Mouse (Mus musculus) stomach, postnatal 0 days (tissue): Measurements from ENCODE around the gene Atp6v1g1. TPM values are rescaled to one million over a fixed set of nuclear protein-coding genes. Genes with fewer than 3 reads are reported as not detected.

Experiments used
- ATAC-seq: fragments of 200-750 bp; cut with Nextera tagmentation; 2 replicates; pipeline ENCODE4 v1.8.0; 2017; ENCODE audit not compliant: low FRiP score, low TSS enrichment
- DNase-seq: peaks from one replicate; pipeline ENCODE4 v3.0.0-alpha.2; 2016; ENCODE audit warnings: low spot score
- H3K27ac ChIP-seq: fragments of 300-500 bp; sonication (generic); replicated peaks from 2 replicates; pipeline ENCODE4 v1.5.1; 2014; ENCODE audit warnings: mild to moderate bottlenecking, control low read depth
- H3K27me3 ChIP-seq: fragments of 300-500 bp; sonication (generic); 2 replicates; pipeline ENCODE4 v1.6.1; 2014; ENCODE audit warnings: low read length; ENCODE audit not compliant: control insufficient read depth, insufficient read depth
- H3K36me3 ChIP-seq: fragments of 300-500 bp; sonication (generic); 2 replicates; pipeline ENCODE4 v1.6.1; 2014; ENCODE audit warnings: low read length, mixed read lengths; ENCODE audit not compliant: control insufficient read depth, insufficient read depth
- H3K4me1 ChIP-seq: fragments of 300-500 bp; sonication (generic); replicated peaks from 2 replicates; pipeline ENCODE4 v1.6.1; 2014; ENCODE audit warnings: antibody characterized with exemption; ENCODE audit not compliant: control insufficient read depth, insufficient read depth
- H3K4me2 ChIP-seq: fragments of 300-500 bp; sonication (generic); replicated peaks from 2 replicates; pipeline ENCODE4 v1.6.1; 2014; ENCODE audit warnings: low read depth, mild to moderate bottlenecking, control low read depth, moderate library complexity
- H3K4me3 ChIP-seq: fragments of 300-500 bp; sonication (generic); 2 replicates; pipeline ENCODE4 v1.5.1; 2014; ENCODE audit warnings: low read depth, low read length, control low read depth
- H3K9ac ChIP-seq: fragments of 300-500 bp; sonication (generic); 2 replicates; pipeline ENCODE4 v1.6.1; 2014; ENCODE audit warnings: mild to moderate bottlenecking, low read length, control low read depth, mixed read lengths
- H3K9me3 ChIP-seq: fragments of 300-500 bp; sonication (generic); 2 replicates; pipeline ENCODE4 v1.6.1; 2016; ENCODE audit warnings: low read length; ENCODE audit not compliant: control insufficient read depth
- CTCF ChIP-seq: IDR thresholded peaks from 2 replicates; pipeline ENCODE4 v1.5.1; 2016; ENCODE audit warnings: antibody characterized with exemption, low read depth, mild to moderate bottlenecking, moderate library complexity
- EP300 ChIP-seq: optimal IDR thresholded peaks from 2 replicates; pipeline ENCODE3; 2016; ENCODE audit warnings: antibody characterized with exemption
- WGBS: fragments of 180-500 bp; shearing (Covaris S2); extraction: QIAGEN DNeasy Blood & Tissue Kit; methylation state at CpG from one replicate; pipeline ENCODE4 v1.1.7; 2014; 5-methylcytosine and 5-hydroxymethylcytosine counted together
- polyA plus RNA-seq: library from polyadenylated mRNA; unstranded; fragments of >200 nt; fragmentation: Nextera tagmentation; extraction: Ambion mirVana; gene quantifications from 2 replicates; pipeline ENCODE4 v1.2.1, GENCODE M21; 2015

Atp6v1g1 gene
- polyA plus RNA-seq, 1 experiment from 2014 or later, result 234 TPM

DNA sequence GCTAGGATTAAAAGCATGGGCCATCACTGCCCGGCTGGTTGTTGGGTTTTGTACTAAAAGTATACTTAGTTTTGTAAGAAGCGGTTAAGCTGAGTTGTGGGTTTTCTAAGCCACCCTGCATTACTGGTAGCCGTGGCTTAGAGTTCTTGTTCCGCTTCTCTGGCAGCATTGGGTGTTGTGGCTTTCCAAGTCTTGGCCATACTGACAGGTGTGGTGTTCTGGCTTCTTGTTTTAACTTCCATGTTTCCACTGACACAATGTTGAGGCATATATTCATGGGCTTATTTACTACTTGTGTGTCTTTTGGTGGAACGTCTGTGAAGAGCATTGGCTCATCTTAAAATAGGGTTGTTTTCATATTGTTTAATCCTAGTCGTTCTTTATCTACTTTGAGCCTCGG is 45.4 kb downstream of the Atp6v1g1 start:
- H3K4me3 ChIP-seq, result no peak overlapping the region
- DNase-seq, result no peak
- no peaks in the 10 kb centered on the region for H3K4me1 ChIP-seq
- H3K9me3 ChIP-seq, result no peaks in the 10 kb centered on the region
- H3K27ac ChIP-seq, result no peak overlapping the region
- 78% methylated on average over 7 of the region's 7 CpGs for WGBS
- no peaks in the 10 kb centered on the region for H3K27me3 ChIP-seq
- ATAC-seq, result no peak
- no peaks in the 10 kb centered on the region for H3K36me3 ChIP-seq
- no peak overlapping the region for H3K9ac ChIP-seq
- no peak for TF ChIP-seq CTCF
- TF ChIP-seq EP300, result no peak
- H3K4me2 ChIP-seq, result no peak overlapping the region

DNA sequence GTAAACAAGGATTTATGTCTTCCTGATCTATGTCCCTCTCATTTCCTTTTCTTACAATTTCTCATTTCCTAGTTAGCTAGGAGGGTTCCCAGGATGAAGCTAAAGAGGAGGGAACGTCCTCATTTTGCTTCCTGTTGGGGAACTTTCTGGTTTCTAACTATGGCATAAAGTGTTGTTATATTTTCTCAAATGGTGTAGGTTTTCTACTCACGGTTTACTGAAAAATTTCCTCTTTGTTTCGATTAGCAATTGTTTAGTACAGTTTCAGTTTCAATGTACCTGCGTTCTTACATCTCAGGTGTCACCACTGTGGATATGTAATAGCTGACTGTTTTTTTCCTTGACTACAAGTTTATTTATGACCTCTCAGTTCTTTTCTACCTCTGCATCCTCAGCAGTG is 46.0 kb downstream of the Atp6v1g1 start:
- Histone ChIP-seq H3K4me3 (no peak overlapping the region), H3K4me1 (no peaks in the 10 kb centered on the region)
- DNase-seq, result no peak

DNA sequence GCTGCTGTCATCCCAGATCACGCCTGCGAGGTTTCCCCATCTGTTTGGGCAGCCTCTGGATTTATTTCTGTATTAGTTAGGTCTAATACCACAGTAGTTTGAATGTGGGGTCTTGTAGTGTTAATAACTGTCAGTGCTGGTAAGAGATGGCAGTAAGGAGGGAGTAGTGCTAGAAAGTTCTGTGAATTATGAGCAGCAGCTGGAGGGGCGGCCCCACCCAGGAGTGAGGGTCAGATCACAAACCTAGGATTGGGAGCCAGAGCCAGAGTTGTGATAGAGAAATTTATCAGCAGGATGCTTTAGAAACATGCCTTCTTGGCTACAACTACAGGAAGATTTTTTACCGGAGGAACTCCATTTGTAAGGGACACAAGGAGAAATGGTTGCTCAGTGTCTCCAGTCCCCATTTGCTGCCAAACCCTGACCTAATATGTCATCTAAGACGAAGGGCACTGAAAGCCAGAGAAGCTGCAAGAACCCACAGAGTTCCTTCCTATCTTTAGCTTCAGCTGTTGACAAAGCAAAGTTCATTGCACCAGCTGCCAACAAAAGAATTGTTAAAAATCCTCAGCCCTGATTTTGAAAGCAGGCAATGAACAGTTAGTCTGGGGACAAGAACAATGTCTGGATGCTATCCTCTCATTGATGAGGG is 50.0 kb downstream of the Atp6v1g1 start:
- 46% methylated on average over 5 of the region's 5 CpGs for WGBS
- no peak for ATAC-seq
- Histone ChIP-seq H3K9me3 (no peaks in the 10 kb centered on the region), H3K27me3 (no peaks in the 10 kb centered on the region), H3K27ac (0 out of 2 replicates have a peak overlapping the region, but pooled peaks have one; percentile 8), H3K4me2 (no peak overlapping the region), H3K36me3 (no peaks in the 10 kb centered on the region), H3K4me3 (no peak overlapping the region), H3K4me1 (no peaks in the 10 kb centered on the region), H3K9ac (no peak overlapping the region)
- no peak for TF ChIP-seq CTCF
- DNase-seq, result no peak

More for the DNA sequence above, 46.0 kb downstream of the Atp6v1g1 start:
- TF ChIP-seq EP300, result no peak
- Histone ChIP-seq H3K4me2 (no peak overlapping the region), H3K36me3 (no peaks in the 10 kb centered on the region), H3K9ac (no peak overlapping the region), H3K9me3 (no peaks in the 10 kb centered on the region), H3K27me3 (no peaks in the 10 kb centered on the region), H3K27ac (no peak overlapping the region)
- WGBS, result 79% methylated on average over 4 of the region's 4 CpGs
- ATAC-seq, result no peak

DNA sequence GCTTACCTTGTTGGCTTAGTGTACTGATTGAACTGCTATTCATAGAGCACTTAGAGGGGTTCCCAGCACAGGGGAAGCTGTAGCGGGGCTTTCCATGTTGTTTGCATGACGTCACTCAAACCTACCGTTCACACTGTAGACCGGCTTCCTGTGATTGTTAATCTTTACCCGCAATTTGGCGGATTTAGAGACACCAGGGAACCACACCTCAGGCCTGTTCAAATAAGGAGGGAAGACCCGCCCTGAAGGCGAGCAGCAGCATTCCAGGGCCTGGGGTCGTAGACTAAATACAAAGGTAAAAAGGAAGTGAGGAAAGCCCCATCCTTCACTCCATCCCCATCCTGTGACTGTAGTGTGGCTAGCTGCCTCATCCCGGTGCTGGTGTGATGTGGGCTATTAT is 50.7 kb downstream of the Atp6v1g1 start:
- H3K4me1 ChIP-seq, result no peaks in the 10 kb centered on the region
- 43% methylated on average over 10 of the region's 10 CpGs for WGBS
- no peak overlapping the region for H3K9ac ChIP-seq
- ATAC-seq (no peak), DNase-seq (no peak)
- H3K4me3 ChIP-seq, result no peak overlapping the region
- no peak for TF ChIP-seq EP300
- TF ChIP-seq CTCF, result no peak
- no peaks in the 10 kb centered on the region for H3K27me3 ChIP-seq
- no peak overlapping the region for H3K4me2 ChIP-seq
- no peaks in the 10 kb centered on the region for H3K36me3 ChIP-seq
- H3K27ac ChIP-seq, result 0 out of 2 replicates have a peak overlapping the region, but pooled peaks have one; percentile 8
- no peaks in the 10 kb centered on the region for H3K9me3 ChIP-seq

DNA sequence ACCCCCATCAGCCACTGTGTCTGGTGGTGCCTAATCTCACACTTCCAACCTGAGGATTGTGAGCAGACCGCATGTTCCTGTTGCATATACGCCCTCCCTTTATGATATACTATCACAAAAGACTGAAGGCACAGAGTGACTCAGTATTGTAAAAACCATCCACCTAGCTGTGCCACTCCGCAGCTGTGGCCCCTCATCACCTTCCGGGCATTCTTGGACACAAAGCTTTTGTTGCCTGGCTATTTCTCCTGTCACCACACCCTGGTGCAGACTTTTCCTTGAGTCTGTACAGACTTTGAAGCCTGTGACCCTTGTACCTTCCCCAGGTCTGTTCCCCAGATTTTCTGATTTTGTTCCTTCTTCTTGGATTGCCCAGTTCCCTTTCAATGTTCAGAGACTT is 51.4 kb downstream of the Atp6v1g1 start:
- Histone ChIP-seq H3K36me3 (no peaks in the 10 kb centered on the region), H3K4me1 (no peaks in the 10 kb centered on the region), H3K4me2 (no peak overlapping the region), H3K4me3 (no peak overlapping the region), H3K9ac (no peak overlapping the region), H3K9me3 (no peaks in the 10 kb centered on the region), H3K27me3 (no peaks in the 10 kb centered on the region), H3K27ac (no peak overlapping the region)
- 95% methylated on average over 4 of the region's 4 CpGs for WGBS
- TF ChIP-seq CTCF (no peak), EP300 (no peak)
- ATAC-seq, result no peak
- no peak for DNase-seq

Other genes starting within 250 kb of the Atp6v1g1 start
- 16.3 and 17.4 TPM in 2 replicates for gene Orm1, start 200.2 kb upstream of the Atp6v1g1 start, polyA plus RNA-seq
- gene Orm3, start 188.6 kb upstream of the Atp6v1g1 start, polyA plus RNA-seq, result not detected in 2 replicates
- not detected in 2 replicates for gene Orm2, start 182.3 kb upstream of the Atp6v1g1 start, polyA plus RNA-seq
- 2.0 and 2.2 TPM in 2 replicates for gene Akna, start 141.4 kb upstream of the Atp6v1g1 start, polyA plus RNA-seq
- 1.2 and 2.0 TPM in 2 replicates for gene Whrn, start 48.8 kb upstream of the Atp6v1g1 start, polyA plus RNA-seq
- gene Tmem268, start 14.0 kb downstream of the Atp6v1g1 start, polyA plus RNA-seq, result 4.3 and 4.9 TPM in 2 replicates
- gene Gm11213, start 60.5 kb downstream of the Atp6v1g1 start, polyA plus RNA-seq, result not detected in 2 replicates
- not detected in 2 replicates for gene Tex48, start 77.7 kb downstream of the Atp6v1g1 start, polyA plus RNA-seq
- gene Gm11214, start 118.6 kb downstream of the Atp6v1g1 start, polyA plus RNA-seq, result not detected in 2 replicates
- 0.04 and 0.18 TPM in 2 replicates for gene Tnfsf15, start 200.3 kb downstream of the Atp6v1g1 start, polyA plus RNA-seq